Mouse (Mus musculus) brain, embryonic 14.5 days (tissue): ENCODE results near the gene Rgs8. TPM values are rescaled to one million over a fixed set of nuclear protein-coding genes. Genes with fewer than 3 reads are reported as not detected.

Source experiments
- DNase-seq: peaks from one replicate; pipeline ENCODE4 v3.0.0-alpha.2; 2011; ENCODE audit warnings: low read depth
- CTCF ChIP-seq: fragments of 200-500 bp; IDR thresholded peaks from 2 replicates; pipeline ENCODE4 v1.5.1; 2012; ENCODE audit warnings: inconsistent platforms, mild to moderate bottlenecking, moderate library complexity, borderline replicate concordance; ENCODE audit not compliant: insufficient read depth, insufficient read length; ENCODE audit errors: extremely low read depth
- POLR2A ChIP-seq: fragments of 200-500 bp; IDR thresholded peaks from 2 replicates; pipeline ENCODE4 v1.6.1; 2012; ENCODE audit warnings: mild to moderate bottlenecking, inconsistent platforms, borderline replicate concordance; ENCODE audit not compliant: poor library complexity, insufficient read depth, insufficient read length, severe bottlenecking; ENCODE audit errors: extremely low read depth
- polyA plus RNA-seq: library from polyadenylated mRNA; depleted of rRNA; stranded (reverse); fragments of >200 nt; gene quantifications from 2 replicates; pipeline ENCODE4 v1.2.3, GENCODE M21; 2012; rRNA removed

Rgs8 gene
- polyA plus RNA-seq, 1 experiment: 46.2 TPM

DNA sequence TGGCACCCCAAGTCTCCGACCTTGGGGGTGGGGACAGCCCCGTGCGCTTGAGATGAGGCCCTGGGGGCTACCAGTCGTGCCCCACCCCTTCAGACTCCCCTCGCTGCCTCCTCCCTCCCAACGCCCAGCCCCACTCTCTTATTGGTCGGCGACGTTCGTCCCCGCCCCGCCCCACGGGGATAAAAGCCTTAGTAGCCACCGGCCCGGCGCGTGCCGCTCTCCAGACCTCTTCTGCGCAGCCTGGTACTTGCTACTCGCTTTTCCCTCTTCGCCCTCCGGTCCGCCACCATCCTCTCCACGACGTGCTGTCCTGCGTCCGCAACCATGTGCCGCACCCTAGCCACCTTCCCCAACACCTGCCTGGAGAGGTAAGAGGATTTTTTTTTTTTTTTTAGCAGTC, 87.3 kb downstream of the Rgs8 start, which contains the start of gene Rgs16:
Rgs16 (plus strand) TSS at position 205 of the 400 bp plus-strand sequence.
- TF ChIP-seq CTCF (no peak), POLR2A (peak; percentile 55; the same call in 1 of the 2 replicates)
- DNase-seq: peak; percentile 92

DNA sequence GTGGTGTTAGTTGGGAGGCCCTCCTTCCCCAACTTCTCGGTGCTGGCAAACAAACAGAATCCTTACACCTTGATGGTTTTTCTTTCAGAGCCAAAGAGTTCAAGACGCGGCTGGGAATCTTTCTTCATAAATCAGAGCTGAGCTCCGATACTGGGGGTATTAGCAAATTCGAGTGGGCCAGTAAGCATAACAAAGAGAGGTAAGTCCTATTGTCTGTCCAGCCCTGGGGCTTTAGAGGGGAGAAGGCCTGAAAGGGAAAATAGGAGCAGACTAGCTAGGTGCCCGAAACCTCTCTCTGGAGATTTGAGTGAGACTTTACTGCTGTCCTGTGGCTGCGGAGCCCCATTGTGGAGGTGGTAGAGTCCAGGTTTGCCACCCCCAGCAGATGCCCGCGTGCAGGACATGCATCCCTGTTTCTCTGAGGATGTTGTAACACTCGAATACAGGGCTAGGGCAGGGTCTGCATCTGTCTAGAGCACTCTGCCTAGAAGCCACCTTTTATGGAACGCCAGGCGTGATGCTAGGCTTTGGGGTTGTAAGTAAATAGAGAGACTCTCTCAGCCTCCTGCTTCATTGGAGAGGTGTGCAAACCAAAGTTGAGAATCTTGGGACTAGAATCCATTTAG, 88.1 kb downstream of the Rgs8 start:
- TF ChIP-seq POLR2A (no peak), CTCF (no peak)
- peak; percentile 25 for DNase-seq

DNA sequence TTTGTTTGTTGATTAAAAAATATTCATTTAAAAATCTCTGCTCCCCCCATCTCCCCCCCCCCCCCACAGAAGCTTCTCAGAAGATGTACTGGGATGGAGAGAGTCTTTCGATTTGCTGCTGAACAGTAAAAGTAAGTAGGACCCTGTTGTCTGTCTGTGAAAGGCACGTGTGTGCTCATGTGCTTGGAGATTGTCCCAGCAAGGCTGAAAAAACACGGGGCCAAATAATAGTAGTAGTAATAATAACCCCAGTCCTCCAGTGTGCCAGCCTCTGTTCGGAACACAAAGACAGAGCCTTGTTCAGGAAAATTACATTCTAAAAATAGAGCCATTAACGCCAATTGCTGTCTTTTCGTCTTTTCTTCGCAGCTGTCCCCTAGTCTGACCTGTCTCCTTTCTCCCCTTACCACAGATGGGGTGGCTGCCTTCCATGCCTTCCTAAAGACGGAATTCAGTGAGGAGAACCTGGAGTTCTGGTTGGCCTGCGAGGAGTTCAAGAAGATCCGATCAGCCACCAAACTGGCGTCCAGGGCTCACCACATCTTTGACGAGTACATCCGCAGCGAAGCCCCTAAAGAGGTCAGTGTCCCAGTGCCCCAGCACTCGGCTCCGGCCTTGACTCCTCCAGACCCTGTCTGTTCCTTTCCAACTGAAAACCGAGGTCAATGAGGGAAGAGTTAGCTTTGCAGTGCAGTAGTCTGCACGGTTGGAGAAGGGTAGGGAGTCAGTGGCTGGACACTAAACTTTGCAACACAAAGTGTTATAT, 88.9 kb downstream of the Rgs8 start:
- TF ChIP-seq POLR2A: no peak
- peak; percentile 61 for DNase-seq

DNA sequence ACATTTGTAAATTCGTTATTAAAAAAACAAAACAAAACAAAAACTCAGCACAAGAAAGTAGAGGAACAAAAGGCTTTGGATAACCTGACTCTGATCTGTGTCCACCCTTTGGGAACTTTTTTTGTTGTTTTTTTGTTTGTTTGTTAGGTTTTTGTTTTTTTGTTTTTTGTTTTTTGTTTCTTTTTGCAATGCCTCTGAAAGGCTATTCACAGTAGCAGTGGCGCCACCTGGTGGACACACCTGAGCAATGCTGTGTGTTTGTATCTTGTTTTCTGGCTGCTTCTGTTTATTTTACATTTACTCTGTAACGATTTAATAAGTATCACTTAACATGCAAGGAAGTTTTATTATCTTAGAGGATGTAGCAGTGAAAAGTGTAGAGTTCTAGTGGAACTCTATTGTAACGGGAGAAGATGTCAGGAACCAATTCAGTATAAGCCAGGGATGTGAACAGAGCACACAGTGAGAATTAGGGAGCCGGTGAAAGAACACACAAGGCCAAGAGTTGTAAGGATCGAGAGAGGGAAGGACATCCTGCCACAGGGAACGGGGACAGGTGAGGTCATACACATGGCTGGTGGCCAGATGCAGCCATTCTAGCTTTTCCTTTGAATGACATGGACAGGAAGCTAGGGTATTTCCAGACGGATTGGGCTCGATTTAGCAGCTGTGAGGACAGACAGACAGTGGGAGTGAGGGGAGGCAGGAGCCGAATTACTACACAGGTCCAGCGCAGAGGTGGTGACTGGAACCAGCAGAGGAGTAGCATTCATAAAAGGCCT, 89.7 kb downstream of the Rgs8 start:
- TF ChIP-seq CTCF: peak; percentile 83; the same call in 1 of the 2 replicates
- TF ChIP-seq POLR2A: no peak
- peak; percentile 89 for DNase-seq

DNA sequence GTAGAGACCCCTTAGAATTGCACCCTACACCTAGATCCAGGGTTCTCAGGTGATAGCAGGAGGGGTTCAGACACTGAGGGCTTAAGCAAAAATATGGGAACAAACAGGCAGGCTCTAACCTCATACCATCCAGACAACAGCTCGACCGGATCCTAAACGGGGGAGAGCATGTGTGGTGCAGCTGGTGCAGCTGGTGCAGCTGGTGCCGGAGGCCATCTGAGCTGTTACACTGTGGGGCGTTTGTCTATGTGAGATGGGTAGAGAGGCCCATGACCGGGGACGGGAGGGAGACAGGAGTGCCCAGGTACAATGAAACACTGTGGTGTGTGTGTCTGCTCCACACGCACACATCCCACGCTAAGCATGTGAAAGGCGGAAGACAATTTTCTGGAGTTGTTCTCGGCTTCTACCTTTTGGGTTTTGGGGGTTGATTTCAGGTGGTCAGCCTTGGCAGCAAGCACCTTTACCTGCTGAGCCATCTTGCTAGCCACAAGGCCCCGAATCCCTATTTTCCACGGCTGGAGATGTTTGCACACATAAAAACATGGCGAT, 93.4 kb downstream of the Rgs8 start:
- DNase-seq: peak; percentile 69
- TF ChIP-seq CTCF (no peak), POLR2A (no peak)

DNA sequence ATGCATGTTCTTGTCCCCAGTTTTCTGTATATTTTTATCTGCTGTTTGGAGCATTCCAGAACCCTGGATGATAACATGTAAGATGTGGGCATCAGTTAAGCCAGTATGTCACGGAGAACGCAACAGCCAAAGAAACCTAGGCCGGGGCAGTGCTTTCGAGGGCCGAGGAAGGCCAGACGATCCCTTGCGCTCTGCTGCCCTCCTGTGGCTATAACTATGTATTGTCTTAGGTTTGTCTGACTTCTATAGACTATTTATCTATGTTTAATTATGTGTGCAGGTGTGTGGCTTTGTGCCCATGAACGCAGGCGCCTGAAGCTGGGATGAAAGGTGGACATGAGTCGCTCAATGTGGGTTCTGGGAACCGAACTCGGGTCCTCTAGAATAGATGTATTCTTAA, 93.9 kb downstream of the Rgs8 start:
- DNase-seq: peak; percentile 88
- TF ChIP-seq CTCF (peak; percentile 91), POLR2A (no peak)

DNA sequence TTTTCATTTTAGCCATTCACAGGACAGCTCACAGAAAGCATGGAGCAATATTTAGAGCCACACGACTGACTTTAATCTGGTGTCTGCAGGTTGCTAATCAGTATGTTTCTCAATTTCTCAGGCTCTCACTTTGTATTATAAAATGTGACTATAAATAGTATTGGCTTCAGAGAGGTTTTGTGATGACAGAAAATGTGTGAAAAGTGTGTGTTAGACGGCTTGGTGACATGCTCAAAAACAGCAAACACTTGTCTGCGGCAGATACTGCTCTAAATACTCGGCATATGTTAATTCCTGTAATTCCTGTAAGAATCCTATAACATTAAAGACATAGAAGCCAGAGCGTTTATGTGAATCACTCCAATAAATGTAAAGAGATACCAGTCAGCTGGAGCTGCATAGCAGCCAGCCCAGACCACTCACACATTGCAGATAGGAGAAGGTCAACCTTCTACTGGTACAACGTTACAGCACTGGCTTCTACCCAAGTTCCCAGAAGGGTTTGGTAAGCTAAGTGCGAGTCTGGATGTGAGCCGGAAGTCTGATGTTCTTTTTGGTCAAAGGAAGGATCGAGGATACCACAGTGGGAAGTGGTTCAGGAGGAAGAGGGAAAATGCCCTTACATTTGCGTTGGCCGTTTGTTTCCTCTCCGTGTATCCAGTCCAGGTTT, 95.2 kb downstream of the Rgs8 start:
- DNase-seq: peak; percentile 70
- no peak for TF ChIP-seq POLR2A
- TF ChIP-seq CTCF: no peak

DNA sequence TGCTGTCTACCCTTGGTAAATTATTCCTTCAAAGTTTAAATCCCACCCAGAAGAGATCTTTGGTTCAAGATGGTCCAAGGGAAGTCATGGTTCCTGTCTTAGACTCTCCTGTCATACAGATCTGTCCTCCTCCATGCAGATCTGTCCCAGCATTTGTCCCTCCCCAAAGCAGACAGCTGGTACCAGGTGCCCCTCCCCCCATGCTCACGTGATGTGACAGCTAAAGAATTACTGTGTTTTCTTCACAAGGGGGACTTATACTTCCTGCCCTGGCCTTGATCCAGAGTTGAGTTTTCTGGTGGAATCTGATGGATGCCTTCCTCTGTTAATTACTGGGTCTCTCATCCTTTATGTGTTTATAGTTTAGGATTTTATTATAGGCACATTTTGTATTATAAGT, 95.7 kb downstream of the Rgs8 start:
- TF ChIP-seq POLR2A (no peak), CTCF (no peak)
- peak; percentile 82 for DNase-seq

DNA sequence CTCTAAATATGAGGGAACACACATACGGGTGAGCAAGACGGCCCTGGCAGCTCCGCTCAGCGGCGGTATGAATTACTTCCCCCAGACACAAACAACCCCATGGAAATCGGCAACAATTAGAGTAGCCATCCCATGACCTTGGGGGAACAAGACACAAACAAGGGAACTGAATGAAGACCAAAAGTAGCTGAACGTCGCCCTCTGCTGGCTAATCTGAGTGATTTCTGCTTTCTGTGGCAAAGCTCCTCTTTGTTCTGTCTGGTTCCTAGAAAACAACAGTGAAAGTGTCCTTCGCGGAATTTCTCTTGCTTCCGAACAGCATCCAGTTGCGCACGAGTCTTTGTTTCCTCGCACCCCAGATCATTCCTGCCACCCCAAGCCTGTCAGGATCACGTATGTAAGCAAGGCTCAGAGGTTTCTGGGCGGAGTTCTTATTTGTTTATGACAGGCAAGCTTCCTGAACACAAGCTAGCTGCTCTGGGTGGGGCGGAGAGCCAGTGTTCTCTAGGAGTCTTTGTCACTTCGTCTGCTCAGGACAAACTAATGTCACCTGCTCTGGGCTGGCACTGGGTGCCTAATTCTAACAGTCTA, 96.5 kb downstream of the Rgs8 start, which contains the start of gene Rnasel:
Rnasel (plus strand) TSS at position 216 of the 591 bp plus-strand sequence.
- TF ChIP-seq CTCF: peak; percentile 86
- TF ChIP-seq POLR2A: no peak; the same call in 1 of the 2 replicates
- peak; percentile 96 for DNase-seq

Other genes starting within 250 kb of the Rgs8 start
- 0.88 and 1.8 TPM in 2 replicates for gene Shcbp1l, start 227.9 kb upstream of the Rgs8 start, polyA plus RNA-seq
- gene Dhx9, start 165.4 kb upstream of the Rgs8 start, polyA plus RNA-seq: 119 and 142 TPM in 2 replicates
- gene Npl, start 103.0 kb upstream of the Rgs8 start, polyA plus RNA-seq: 4.9 and 6.6 TPM in 2 replicates
- 22.8 and 35.5 TPM in 2 replicates for gene Rgs16, start 87.3 kb downstream of the Rgs8 start, polyA plus RNA-seq
- gene Rnasel, start 96.4 kb downstream of the Rgs8 start, polyA plus RNA-seq: 59.5 and 78.4 TPM in 2 replicates
- gene Rgsl1, start 191.1 kb downstream of the Rgs8 start, polyA plus RNA-seq: 0.24 and 0.44 TPM in 2 replicates
- not detected in 2 replicates for gene Teddm1b, start 221.3 kb downstream of the Rgs8 start, polyA plus RNA-seq
- gene Teddm1a, start 238.7 kb downstream of the Rgs8 start, polyA plus RNA-seq: not detected in 2 replicates
- 151 and 226 TPM in 2 replicates for gene Glul, start 246.9 kb downstream of the Rgs8 start, polyA plus RNA-seq
- gene Teddm2, start 247.2 kb downstream of the Rgs8 start, polyA plus RNA-seq: 0.90 and 1.2 TPM in 2 replicates